Mouse (Mus musculus) heart, postnatal 4 days (tissue): ENCODE measurements around the gene Eea1. TPM values are rescaled to one million over a fixed set of nuclear protein-coding genes. Genes with fewer than 3 reads are reported as not detected.
A peak's percentile ranks its signal among the peaks of the same experiment; 100 is the strongest.

ENCODE experiments used
- DNase-seq: peaks from one replicate; pipeline ENCODE4 v3.0.0; 2021
- total RNA-seq, 2 experiments: library from RNA; stranded (reverse); gene quantifications; 2 replicates each; pipeline ENCODE4 v1.2.3; 2021

The Eea1 gene
- total RNA-seq, 2 experiments from 2014 or later: 35.5 to 39.9 TPM

GRCm38 (mm10) chr10:95949410-95949809, 9.0 kb downstream of the Eea1 start:
- no peak for DNase-seq

GRCm38 (mm10) chr10:95950194-95950593, 9.7 kb downstream of the Eea1 start:
- DNase-seq: no peak

- DNase-seq: no peak
Measured at GRCm38 (mm10) chr10:95950797-95951196, 10.3 kb downstream of the Eea1 start.

- no peak for DNase-seq
Measured at GRCm38 (mm10) chr10:95951346-95951745, 10.9 kb downstream of the Eea1 start.

DNA sequence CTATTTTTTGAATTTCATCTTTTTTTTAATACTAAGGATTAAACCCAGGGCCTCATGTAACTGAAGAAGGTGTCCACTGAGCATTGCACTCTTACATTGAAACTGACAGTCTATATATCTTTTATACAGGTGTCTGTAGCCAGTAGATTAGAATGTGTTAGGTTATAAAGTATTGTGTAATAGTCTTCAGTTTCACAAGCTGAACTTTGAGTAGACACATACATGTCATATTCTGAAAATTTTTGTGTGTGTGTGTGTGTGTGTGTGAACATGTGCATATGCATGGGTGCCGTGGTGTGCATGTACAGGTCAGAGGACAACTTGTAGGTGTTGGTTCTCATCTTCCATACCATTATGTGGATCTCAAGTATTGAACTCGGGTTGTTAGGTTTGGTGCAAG, 16.2 kb downstream of the Eea1 start:
- no peak for DNase-seq

- DNase-seq: no peak
Measured at GRCm38 (mm10) chr10:95957574-95957973, 17.1 kb downstream of the Eea1 start.

- DNase-seq: no peak
Measured at GRCm38 (mm10) chr10:95964679-95965078, 24.2 kb downstream of the Eea1 start.

GRCm38 (mm10) chr10:95969694-95970093, 29.2 kb downstream of the Eea1 start:
- DNase-seq: no peak

- no peak for DNase-seq
Measured at GRCm38 (mm10) chr10:95970744-95971212, 30.3 kb downstream of the Eea1 start.

- no peak for DNase-seq
Measured at GRCm38 (mm10) chr10:95971341-95971740, 30.9 kb downstream of the Eea1 start.

DNA sequence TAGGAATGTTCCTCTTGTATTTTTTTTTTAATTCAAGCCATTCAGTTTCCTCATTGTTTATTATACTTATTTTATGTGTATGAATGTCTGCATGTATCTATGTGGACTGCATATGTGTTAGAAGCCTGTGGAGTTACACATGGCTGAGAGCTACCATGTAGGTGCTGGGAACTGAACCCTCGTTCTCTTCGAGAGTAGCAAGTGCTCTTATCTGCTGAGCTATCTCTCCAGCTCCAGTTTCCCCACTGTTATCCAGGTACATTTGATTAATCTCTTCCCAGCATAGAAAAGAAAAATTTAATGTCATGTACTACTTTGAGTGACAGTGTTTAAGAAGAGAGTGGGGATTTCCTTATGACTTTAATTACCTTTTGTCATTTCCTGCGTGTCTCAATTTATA, 31.5 kb downstream of the Eea1 start:
- DNase-seq: no peak

DNA sequence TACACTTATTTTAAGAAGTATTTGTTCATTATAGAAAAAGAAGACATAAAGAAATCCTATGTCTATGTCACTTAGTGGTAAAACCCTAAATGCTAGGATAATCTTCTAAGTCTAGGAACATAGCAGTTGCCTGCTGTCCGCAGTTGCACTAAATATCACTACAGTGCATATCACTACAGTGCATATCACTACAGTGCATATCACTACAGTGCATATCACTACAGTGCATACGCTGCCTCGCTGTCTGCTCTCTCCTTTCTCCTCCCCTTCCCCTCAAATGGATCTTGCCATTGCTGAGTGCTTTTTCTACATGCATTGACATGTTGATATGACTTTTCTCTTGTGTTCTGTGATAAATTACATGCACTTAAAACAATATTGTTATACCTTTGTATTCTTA, 34.0 kb downstream of the Eea1 start:
- DNase-seq: no peak

DNA sequence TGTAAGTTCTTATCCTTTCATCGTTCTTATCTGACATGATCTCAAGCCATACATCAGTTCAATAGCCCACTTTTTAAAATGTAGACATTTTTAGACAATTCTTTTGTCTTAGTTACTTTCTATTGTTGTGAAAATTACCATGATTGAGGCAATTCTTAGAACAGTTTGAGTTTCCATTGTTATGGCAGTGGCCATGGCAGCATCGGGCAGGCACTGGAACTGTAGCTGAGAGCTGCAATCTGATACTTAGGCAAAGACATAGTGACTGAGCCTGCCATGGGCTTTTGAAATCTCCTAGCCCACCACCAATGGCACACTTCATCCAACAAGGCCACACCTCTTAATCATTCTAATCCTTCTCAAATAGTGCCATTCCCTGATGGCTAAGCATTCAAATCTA, 36.3 kb downstream of the Eea1 start:
- DNase-seq: no peak

DNA sequence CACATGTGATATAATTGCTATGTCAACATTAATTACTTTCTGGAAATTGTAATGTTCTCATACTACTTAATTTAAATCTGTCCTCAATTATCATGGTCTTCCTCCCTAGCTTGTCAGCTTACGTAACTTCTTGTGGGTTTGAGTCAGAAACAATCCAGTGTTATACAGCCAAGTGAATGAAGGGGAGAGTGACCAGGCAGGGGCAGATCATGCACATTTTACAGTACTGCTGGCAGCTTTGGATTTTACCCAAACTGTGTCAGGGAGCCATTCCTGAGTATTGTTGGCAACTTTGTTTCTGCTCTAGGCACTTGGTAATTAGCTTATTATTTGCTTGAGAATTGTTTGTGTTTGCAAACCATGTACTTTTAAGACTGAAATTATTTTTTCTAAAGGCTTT, 49.3 kb downstream of the Eea1 start:
- no peak for DNase-seq

- no peak for DNase-seq
Measured at GRCm38 (mm10) chr10:95991176-95991575, 50.7 kb downstream of the Eea1 start.

GRCm38 (mm10) chr10:96000904-96001303, 60.5 kb downstream of the Eea1 start:
- no peak for DNase-seq

DNA sequence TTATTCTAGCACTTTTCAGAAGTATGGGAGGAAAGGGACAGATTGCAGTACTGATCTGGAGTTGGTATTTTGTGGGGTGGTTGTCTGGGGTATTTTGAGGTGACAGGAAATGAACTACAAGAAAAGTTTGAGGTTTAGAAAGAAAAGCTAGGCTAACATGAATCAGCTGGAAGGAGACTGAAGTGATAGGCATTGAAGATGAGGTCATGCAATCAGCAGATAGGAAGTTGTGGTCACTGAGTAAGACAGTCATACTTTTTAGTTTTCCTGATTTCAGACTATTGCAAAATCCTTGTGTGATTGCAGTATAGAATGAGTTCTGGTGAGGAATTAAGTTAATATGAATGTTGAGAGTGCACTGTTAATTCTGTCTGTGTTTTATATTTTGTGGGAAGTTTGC, 75.3 kb downstream of the Eea1 start:
- DNase-seq: no peak

DNA sequence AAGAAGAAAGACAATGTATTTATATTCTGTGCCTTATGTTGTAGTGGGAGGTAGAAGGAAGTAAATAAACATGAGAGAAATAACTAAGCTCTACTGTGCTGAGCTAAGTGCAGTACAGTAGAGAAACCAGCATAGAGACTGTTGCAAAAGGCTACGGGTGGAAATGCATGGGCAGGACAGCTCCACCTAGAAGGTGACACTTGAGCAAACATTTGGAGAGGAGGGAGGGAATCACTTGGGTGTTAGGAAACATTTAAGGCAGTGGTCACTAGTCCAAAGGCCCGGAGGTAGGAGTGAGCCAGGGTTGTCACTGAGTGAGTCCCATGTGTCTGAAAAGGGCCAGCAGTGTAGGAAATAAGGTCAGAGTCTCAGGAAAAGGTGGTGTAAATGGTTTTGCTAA, 77.0 kb downstream of the Eea1 start:
- no peak for DNase-seq

GRCm38 (mm10) chr10:96033356-96033984, 93.0 kb downstream of the Eea1 start:
- peak; percentile 56 for DNase-seq

GRCm38 (mm10) chr10:96034106-96034505, 93.7 kb downstream of the Eea1 start:
- no peak for DNase-seq

DNA sequence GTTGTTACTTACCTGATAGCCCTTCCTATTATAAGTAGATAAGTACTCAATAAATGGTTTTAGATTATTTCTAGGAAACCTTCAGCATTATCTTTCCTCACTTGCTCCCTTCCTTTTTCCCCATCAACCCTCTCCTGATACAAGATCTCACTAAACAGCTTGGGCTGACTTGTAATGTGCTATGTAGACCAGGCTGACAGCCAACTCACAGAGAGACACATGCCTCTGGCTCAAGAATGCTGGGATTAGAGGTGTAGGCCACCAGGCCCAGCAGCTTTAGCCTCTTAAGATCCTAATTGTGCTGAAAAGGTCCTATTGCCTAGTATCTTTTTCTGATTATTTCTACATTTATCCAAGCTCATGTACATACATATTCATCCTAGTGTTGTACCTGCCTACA, 95.5 kb downstream of the Eea1 start:
- DNase-seq: no peak

- no peak for DNase-seq
Measured at GRCm38 (mm10) chr10:96044216-96044615, 103.8 kb downstream of the Eea1 start.

DNA sequence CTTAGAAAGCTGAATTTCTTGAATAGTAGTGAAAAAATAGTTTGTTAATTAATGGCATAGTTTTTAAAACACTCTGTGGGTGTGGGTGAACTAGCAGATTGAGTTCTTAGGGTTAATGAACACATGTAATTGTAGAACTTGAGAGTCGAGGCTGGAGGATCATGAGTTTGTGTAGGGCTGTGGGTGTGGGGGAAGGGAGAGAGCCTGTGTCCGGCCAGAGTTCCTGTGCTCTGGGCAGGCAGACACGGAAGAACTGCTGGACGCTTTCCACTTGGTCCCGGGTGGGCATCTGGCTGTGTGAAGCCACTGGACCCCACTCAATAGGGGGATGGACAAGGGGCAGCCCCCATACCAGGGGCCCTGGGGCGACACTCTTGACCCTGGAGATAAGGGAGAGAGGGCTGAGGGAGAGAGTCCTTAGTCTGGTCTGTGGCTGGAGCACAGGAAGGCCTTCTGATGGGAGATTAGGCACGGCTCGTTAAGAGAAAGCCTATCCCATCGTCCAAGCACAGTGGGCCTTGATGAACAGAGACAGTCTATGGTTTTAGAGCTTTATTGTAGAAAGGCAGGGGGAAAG, 107.6 kb downstream of the Eea1 start:
- no peak for DNase-seq

- DNase-seq: no peak
Measured at GRCm38 (mm10) chr10:96048550-96048949, 108.1 kb downstream of the Eea1 start.

- no peak for DNase-seq
Measured at GRCm38 (mm10) chr10:96067347-96067746, 126.9 kb downstream of the Eea1 start.
